Mouse (Mus musculus) bone marrow macrophage, adult 2 months (primary cell): ENCODE measurements around the gene Aicda. TPM values are rescaled to one million over a fixed set of nuclear protein-coding genes. Genes with fewer than 3 reads are reported as not detected.
"Not testable (repeated sequence)": the region's sequence is repeated elsewhere in the genome, so short reads cannot be mapped to it uniquely, and the experiment has no call there.

ENCODE experiments used
- H3K27ac ChIP-seq: 2 replicates; pipeline ENCODE4 v1.5.1; 2012; ENCODE audit warnings: low read depth, low read length; ENCODE audit not compliant: insufficient read depth
- H3K4me1 ChIP-seq: 2 replicates; pipeline ENCODE4 v1.6.1; 2012; ENCODE audit warnings: low read length; ENCODE audit not compliant: control insufficient read depth, insufficient read depth
- H3K4me3 ChIP-seq: 2 replicates; pipeline ENCODE4 v1.5.1; 2012; ENCODE audit warnings: mild to moderate bottlenecking, low read length, moderate library complexity; ENCODE audit not compliant: insufficient read depth
- CTCF ChIP-seq: IDR thresholded peaks from 2 replicates; pipeline ENCODE4 v1.5.1; 2012; ENCODE audit warnings: low read depth, mild to moderate bottlenecking, low read length, moderate library complexity
- POLR2A ChIP-seq: IDR thresholded peaks from 2 replicates; pipeline ENCODE4 v1.6.1; 2012; ENCODE audit warnings: mild to moderate bottlenecking, low read depth, low read length, borderline replicate concordance
- polyA plus RNA-seq: library from polyadenylated mRNA; stranded (reverse); fragments of >200 nt; gene quantifications from 2 replicates; pipeline ENCODE4 v1.2.4, GENCODE M21; 2012; ENCODE audit not compliant: missing spikeins, insufficient read depth, insufficient read length

Gene Aicda
- polyA plus RNA-seq, 1 experiment: not detected

DNA sequence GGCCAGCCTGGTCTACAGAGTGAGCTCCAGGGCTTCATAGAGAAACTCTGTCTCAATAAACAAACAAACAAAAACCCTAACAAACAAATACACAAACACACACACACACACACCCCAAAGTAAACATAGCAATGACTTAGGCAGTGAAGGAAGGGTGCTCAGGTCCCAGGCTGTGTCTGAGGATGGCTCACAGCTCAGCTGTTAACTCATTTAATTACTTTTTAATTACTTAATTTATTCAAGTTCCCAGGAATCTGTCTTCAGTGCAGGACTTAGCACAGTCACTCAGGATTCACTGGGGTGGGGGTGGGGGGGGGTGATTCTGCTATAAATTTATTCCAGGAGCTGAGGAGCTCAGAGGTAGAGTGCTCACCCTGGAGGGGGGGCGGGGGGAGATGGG lies 16.2 kb downstream of the Aicda start:
- H3K27ac ChIP-seq: peak overlapping the region; percentile 98

DNA sequence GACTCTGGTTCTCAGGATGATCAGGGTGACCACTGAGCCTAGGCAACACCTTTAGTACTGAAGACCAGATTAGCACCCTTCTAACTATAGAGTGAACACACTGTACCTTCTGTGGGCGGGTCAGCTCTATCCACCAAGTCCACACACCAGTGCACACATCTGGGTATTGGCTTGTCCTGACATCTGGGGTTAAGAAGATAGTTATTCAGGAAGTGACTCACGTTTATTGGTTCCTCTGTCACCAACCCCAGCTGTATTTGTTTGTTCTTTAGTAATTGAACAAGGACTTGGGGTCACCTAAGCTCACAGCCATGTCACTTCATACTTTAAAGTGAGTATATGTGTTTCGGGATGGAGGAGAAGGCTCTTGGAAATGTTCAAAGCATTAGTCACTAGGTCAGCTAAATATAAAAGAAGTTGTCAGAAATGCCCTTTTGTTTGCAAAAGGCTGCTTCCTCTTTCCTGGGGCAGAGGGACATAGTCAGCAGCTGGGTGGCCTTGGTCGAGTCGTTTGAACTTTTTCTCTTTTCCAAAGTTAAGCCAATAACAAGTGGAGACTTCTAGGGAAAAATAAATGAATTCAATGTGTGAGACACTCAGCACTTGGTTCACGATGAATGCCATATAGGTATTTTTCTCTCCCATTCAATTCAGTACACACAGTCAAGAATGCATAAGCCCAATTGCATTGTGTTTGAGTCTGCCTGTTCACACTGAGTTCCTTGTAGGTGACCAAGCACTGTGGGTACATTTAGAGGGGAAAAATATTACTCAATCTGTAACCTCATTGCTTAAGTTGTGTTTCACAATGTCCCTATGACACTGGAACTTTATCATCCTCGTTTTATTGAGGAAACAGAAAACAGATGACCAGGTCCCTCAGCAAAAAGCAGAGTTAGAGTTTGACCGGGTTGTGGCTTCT lies 17.4 kb downstream of the Aicda start:
- TF ChIP-seq CTCF: no peak
- TF ChIP-seq POLR2A: no peak
- Histone ChIP-seq H3K4me1 (peaks cover 65% of the 10 kb centered on the region), H3K27ac (peak overlapping the region; percentile 98), H3K4me3 (peak overlapping the region; percentile 28)

More for the DNA sequence above, 16.2 kb downstream of the Aicda start:
- Histone ChIP-seq H3K4me1 (peaks cover 65% of the 10 kb centered on the region), H3K4me3 (peak overlapping the region; percentile 5; the same call in 1 of the 2 replicates)
- no peak for TF ChIP-seq CTCF
- no peak for TF ChIP-seq POLR2A

DNA sequence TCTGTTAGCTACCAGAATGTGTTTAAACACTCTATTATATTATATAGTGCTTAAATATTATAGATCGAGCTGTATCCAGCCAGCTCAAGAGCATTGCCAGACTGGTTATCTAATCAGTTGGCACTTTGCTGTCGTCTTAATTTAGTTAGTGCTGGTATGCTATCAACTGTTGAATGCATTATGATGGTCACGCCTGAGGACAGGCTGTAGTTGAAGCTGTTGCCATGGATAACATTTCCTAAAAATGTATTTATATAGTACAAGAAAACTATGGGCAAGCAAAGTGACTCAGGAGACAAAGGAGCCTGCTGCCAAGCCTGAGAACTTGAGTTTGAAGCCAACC lies 18.0 kb downstream of the Aicda start:
- Histone ChIP-seq H3K27ac (peak overlapping the region; percentile 98), H3K4me1 (peaks cover 67% of the 10 kb centered on the region), H3K4me3 (no peak overlapping the region)
- TF ChIP-seq CTCF (no peak), POLR2A (no peak)

DNA sequence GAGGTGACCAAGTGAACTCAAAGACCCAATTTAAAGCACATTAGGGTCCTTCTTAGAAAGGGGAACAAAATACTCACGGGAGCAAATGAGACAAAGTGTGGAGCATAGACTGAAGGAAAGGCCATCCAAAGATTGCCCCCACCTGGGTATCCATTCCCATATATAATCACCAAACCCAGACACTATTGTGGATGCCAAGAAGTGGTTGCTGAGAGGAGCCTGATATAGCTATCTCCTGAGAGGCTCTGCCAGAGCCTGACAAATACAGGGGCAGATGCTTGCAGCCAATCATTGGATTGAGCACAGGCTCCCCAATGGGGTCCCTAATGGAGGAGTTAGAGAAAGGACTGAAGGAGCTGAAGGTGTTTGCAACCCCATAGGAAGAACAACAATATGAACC lies 21.4 kb downstream of the Aicda start:
- not testable (repeated sequence) for H3K4me3 ChIP-seq, H3K27ac ChIP-seq
- H3K4me1 ChIP-seq: peaks cover 40% of the 10 kb centered on the region

DNA sequence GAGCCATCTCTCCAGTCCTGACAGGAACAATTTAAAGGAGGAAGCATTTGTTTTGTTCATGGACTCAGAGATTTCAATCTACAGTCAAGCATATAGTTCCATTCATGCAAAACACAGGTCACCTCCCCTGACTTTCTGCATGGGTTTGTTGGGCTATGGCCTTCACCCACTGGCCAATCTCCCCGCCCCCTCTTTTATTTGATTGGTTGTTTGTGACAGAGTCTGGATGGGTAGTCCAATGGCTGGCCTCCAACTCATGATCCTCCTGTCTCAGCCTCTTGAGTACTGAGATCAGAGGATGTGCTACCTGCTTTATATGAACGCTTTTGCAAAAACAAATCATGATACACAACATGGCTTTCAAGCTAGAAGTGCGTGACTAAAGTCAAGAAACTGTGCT lies 23.4 kb downstream of the Aicda start:
- no peak overlapping the region for H3K4me3 ChIP-seq
- peaks cover 32% of the 10 kb centered on the region for H3K4me1 ChIP-seq
- TF ChIP-seq CTCF (no peak), POLR2A (no peak)
- H3K27ac ChIP-seq: 0 out of 2 replicates have a peak overlapping the region, but pooled peaks have one; percentile 57

- peaks cover 12% of the 10 kb centered on the region for H3K4me1 ChIP-seq
- no peak overlapping the region for H3K4me3 ChIP-seq
- no peak overlapping the region for H3K27ac ChIP-seq
- TF ChIP-seq POLR2A: no peak
- no peak for TF ChIP-seq CTCF
Measured at GRCm38 (mm10) chr6:122579086-122579485, 25.5 kb downstream of the Aicda start.

- peaks cover 32% of the 10 kb centered on the region for H3K4me1 ChIP-seq
- no peak overlapping the region for H3K27ac ChIP-seq
- no peak for TF ChIP-seq CTCF
- TF ChIP-seq POLR2A: no peak
- no peak overlapping the region for H3K4me3 ChIP-seq
Measured at GRCm38 (mm10) chr6:122591027-122591758, 37.6 kb downstream of the Aicda start.

DNA sequence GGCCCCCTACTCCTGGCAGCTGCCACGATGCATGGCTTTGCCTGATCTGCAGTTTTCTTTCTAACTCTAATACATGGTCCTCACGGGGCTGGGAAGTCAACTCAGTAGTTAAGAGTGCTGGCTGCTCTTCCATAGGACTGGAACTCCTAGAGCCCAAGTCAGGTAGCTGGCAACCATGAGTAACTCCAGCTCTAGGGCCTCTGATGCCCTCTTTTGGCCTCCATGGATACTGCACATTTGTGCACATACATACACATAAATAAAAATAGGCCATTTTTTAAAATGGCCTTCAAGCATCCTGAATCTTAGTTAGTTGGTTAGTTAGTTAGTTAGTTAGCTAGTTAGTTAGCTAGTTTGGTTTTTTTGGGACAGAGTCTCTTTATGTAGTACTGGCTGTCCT lies 39.3 kb downstream of the Aicda start:
- TF ChIP-seq POLR2A: no peak
- peak; percentile 26; the same call in 1 of the 2 replicates for TF ChIP-seq CTCF
- Histone ChIP-seq H3K4me3 (no peak overlapping the region), H3K27ac (peak overlapping the region; percentile 72), H3K4me1 (peaks cover 32% of the 10 kb centered on the region)

- Histone ChIP-seq H3K27ac (peak overlapping the region; percentile 72), H3K4me1 (peaks cover 29% of the 10 kb centered on the region), H3K4me3 (peak overlapping the region; percentile 29)
- no peak for TF ChIP-seq CTCF
- TF ChIP-seq POLR2A: no peak
Measured at GRCm38 (mm10) chr6:122595637-122596036, 42.0 kb downstream of the Aicda start.

DNA sequence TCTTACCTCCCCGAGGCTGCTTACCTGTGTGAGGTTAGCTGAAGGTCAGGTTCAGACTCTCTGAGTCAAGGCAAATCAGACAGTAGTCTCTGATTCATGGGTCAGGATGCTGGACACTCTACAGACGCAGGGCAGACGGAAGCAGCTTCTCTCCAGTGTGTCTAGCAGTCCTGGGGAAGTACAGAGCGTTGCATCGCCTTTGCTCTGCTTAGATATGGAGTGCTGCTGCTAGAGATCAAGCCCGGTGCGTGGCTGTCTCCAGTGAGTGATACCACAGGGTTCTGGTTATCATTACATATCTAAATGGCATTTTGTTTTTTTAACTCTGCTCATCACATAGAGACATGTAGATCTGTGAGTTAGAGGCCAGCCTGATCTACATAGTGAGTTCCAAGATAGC lies 43.0 kb downstream of the Aicda start:
- Histone ChIP-seq H3K4me1 (peaks cover 26% of the 10 kb centered on the region), H3K27ac (peak overlapping the region; percentile 92), H3K4me3 (peak overlapping the region; percentile 45)
- TF ChIP-seq POLR2A (no peak), CTCF (no peak)
